Mouse (Mus musculus) fat pad, adult 2 months (tissue): ENCODE results near the gene Slc22a2.
A peak's percentile ranks its signal among the peaks of the same experiment; 100 is the strongest.
"Not testable (repeated sequence)": the region's sequence is repeated elsewhere in the genome, so short reads cannot be mapped to it uniquely, and the experiment has no call there.

Experiments
- DNase-seq: peaks from one replicate; pipeline ENCODE4 v3.0.0-alpha.2; 2011; ENCODE audit warnings: low read depth, low spot score; ENCODE audit errors: extremely low read depth

Slc22a2 gene

DNA sequence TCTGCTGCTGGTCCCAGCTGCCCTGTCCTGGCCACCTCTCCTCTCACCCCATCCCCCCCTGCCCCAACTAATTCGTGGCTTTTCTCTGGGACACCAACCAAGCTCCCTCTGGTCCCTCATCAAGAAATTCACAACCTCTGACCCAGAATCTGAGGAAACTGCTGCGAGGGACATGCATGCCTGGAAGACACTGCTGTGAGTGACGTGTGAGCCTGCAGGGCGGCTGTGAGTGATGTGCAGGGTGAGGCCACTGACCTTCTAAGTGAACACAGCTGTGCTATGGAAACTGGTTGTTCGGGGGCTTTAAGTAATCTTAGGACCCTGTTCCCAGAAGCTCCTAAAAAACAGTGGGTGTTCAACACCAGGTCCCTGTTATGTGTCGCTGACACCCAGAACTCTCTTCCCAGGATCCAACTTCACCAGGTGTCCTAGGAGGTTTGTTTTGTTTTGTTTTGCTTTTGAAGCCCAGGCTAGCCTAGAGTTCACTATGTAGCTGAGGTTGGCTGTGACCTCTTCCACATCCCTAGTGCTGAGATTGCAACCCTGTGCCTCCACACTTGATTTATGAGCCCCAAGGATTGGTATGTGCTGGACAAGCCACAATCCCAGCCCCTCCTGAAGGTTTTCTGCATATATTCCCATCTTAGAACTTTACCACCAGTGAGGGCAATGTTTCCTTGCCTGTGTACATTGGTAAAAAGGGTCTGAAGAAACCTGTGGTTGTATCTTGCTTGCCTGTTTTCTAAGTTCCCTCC, 47.2 kb downstream of the Slc22a2 start:
- DNase-seq: no peak

DNA sequence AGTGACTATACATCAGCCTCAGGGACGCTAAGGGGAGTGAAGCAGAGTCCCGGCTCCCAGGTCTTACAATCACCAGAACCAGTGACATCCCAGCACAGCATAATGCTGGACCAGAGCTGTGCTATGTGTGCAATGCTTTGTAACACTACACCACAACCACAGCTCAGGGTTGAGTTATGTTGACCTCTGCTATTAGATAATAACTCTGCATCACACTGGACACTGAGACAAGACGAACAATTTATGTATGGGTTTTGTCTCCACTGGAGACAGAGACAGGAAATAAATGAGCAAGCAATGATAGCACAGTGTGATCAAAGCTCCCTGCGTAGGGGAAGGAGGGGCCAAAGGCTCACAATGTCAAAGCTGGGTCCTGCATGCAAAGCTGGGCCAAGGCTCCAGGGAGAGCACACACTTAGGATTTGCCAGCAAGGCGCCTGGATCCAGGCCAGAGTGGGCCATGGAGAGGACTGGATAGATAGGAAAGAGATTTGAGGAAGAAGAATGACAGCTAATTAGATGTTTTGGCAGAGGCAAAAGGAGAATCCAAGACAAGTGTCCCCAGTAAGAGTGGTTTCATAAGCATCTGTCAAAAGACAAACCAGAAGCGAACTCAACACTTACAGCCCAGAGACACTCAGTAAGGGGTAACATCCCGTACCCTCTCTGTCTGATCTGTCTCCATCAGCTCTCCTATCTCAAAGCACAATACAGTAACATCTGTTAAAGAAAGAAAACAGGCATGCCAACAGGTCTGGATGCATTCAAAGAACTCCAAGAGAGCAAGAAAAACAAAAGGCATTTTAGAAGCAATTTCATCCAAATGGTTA, 48.1 kb downstream of the Slc22a2 start:
- no peak for DNase-seq

DNA sequence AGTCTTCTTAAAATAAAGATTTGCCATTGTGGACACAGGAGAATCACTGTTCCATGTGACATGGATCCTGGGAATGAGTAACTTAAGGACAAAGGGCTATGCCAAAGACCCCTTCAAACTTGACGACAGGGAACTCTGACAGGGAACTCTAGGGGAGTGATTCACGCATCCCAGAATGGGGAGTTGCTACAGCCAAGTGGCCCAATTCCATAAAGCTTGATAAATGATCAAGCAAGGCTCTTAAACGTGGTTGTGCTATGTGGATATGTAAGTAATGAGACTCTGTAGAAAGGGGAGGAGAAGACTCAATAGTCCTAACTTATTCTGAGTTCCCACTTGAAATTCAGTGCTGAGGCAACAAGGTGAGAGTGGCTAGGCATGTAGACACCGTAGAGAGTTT, 50.9 kb downstream of the Slc22a2 start:
- no peak for DNase-seq

DNA sequence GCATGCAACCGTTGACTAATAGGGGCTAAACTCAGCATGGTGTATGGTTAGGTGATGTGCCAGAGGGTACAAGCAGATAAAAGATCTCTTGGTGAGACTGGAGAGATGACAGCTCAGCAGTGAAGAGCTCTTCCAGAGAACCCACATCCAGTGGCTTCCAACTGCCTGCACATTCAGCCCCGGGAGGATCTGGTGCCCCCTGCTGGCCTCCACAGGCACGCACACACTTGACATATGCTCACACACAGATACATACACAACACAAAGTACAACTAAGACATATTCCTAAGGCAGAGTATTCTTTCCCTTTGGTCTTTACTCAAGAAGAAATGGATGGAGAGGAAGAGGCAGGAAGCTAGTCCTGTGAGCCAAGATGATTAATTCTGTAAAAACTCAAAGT, 55.7 kb downstream of the Slc22a2 start:
- DNase-seq: no peak

DNA sequence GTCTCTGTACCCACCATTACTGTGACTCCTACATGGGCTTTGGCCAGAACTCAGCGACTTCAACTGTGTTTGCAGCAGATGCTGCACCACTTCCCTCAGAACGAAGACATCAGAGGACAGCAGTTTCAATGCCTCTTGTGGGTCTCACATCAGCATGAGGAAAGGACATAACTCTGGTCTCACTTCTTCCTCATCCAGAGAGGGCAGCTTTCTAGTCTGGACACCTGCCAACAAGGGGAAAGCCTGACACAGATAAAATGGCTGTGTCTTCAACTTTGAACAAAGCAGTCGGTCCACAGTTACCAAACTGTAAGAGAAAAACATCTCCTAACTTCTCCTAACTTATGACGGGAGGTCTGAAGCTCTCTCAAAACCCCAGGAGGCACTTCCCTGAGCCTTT, 57.2 kb downstream of the Slc22a2 start:
- DNase-seq: no peak

DNA sequence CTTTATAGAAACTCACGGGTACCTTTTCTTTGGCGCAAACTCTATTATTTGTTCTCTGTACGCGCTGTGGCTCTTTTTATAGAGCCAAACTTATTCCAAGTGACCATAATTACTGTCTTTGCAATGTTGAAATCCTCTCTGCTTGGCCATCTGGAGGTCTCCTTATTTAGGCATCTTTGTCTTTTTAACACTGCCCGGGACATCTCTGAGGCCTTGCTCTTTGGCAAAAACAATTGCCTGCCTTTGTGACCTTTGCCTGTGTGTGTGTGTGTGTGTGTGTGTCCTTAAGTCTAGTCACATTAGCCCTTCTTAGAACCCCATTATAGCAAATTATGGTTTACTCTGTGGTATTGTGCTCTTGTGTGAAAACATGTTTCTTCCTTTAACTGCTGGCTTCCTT, 61.5 kb downstream of the Slc22a2 start:
- DNase-seq: no peak

DNA sequence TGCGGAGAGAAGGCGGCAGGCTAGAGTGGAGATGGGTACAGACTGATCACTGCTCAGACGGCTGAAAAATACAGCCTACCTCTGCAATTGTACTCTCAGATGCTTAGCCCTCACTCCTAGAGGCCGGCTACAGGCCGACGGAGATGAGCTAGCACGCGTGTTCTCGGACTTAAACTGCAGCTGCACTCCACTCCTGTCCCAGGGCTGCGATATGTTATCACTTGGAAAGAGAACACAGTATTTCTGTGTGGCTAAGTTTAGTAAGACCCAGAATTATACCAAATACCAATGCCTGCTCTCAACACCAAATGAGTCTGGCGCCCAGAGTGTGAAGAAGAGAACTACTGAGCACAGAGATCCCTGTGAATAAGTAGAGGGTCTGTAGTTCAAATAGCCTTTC, 68.7 kb downstream of the Slc22a2 start:
- DNase-seq: no peak

DNA sequence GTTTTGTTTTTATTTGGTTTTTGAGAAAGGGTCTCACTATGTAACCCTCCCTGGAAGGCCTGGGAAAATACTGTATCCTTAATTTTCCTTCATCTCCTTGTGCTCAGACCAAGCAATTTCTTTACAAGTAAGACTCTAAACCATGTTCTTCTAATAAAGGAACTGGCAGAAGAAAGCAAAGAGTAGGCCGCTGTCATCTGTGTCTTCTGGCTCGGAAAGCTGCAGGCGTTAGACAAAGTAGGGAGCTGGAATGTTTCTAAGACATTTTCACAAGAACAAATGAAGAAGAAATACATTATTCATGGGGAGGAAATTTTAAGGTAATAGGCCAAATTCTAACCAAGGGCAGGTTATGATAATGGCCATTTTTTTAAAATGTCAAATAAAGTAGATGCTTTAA, 70.1 kb downstream of the Slc22a2 start:
- DNase-seq: no peak

DNA sequence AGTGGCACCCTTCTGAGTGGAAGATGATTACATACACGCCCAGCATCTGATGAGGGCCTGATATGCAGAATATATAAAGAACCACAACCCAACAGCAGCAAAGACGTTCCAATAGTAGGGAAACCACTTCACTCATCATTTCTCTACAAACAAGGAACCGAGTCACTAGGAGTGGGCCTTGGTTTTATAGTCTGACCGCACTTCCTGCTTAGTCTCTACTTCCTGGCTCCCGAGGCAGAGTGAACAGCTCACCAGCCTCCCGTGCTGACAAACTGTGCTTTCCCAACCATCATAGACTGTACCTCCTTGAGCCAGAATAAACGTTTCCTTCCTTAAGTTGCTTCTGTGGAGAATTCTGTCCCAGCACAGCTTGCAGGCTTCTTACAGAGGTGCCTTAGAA, 71.9 kb downstream of the Slc22a2 start:
- no peak for DNase-seq

DNA sequence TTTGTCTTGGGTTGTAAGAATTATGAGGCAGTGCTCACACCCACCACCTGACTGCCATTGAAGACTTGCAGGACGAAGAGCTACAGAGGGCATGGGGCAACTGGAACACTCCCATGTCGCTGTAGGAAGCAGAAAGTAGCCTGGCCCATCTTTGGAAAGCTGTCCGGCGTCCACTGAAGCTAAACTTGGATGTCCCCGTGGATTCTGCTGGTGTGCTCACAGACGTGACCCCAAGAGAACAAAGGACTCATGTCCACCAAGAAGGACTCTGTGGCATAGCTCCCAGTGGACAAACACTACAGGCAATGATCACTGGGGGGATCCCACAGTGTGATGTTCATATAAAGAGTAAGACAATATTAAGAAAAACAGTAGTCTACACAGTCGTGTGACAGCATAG, 74.9 kb downstream of the Slc22a2 start:
- no peak for DNase-seq

DNA sequence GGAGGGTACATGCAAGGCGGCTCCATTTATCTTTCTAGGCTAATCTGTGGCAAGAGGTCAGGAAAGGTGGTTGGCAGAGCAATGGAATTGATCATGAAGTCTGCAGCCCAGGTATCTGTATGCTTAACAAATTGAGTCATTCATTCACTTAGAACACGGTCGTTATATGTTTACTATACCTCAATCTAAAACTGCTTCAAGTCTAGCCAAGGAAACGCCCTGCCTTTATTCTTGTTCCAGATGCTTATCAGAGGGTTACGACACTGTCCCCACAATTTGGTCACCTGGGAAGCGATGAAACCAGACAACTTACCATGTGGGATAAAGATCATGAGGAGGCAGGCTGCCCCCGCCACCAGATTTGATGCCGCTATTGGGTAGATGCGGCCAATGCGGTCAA, 75.3 kb downstream of the Slc22a2 start:
- no peak for DNase-seq

DNA sequence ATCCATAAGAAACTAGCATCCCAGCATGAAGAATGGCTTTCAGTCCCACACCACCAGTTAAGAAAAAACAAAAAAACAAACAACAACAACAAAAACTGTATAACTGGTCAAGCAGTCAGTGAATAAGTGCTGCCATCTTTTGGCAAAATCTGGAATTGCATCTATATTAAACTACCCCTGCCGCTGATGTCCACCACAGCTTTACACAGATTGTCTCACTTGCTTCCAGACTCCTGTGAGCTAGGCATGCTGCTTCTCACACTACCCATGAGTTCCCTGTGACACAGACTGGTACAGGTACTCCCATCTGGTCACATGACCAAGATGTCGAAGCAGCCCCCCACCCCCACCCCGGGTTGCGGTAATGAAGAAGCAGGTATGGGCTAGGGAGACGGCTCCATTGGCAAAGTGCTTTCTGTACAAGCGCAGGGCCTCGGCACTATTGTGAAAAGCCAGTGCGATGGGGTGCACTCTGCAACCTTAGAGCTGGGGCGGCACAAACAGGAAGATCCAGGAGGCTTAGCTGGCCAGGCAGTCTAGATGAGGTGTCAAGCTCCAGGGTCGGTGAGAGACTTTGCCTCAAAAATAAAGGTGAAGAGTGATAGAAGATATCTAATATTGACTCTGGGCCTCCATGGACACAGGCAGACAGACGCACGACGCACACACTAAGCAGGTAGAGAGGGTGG, 76.8 kb downstream of the Slc22a2 start:
- DNase-seq: no peak

DNA sequence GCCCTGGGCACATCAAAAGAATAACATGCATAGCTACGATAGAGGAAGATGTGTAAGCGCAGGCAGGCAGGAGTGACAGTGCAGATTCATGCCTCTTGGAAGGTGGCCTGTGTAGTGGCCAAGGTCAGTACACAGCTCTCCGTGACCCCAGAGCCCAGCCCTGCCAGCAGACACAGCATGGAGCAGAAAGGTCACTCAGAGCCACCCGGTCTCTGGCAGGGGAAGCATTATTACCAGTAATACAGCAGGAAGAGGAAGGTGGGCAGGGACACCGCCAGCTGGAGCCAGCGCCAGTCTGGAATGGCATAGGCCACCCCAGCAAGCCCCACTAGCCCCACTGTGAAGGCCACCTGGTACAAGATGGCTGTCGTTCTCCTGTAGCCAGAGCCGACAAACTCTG, 80.2 kb downstream of the Slc22a2 start:
- no peak for DNase-seq

DNA sequence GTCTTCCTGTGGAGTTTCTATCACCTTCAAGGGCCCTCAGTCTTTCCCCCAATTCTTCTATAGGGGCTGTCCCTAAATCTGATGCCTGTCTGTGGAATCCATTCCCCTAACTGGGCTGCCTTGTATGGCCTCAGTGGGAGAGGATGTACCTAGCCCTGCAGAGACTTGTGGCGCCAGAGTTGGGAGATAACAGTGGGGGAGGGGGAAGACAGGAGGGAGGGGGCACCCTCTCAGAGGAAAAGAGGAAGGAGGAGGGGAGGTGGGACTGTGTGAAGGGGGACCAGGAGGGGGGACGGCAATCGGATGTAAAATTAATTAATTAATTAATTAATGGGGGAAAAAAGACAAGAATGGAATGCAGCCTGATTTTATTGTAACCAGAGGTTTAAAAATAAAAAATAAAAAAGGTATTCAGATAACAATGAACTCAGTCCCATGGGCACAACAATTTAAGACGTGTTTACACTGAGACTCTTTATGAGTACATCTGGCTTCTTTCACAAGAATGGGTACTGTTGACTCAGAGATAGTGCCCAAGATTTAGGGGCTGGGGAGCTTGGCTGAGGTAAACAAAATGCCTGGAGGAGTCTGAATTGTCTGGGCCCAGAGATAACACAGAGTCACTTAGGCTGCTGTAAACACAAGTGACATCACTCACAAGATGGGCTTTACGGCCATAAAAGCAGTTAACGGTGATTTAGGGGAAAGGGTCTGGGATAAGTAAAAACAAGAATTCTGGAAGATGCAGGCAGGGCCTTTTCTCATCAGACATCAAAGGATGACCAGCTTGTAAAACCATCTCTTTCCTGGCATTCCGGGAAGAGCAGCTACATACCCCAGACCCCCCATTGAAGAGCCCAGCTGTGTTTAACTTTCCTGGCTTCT, 84.8 kb downstream of the Slc22a2 start:
- DNase-seq: no peak

DNA sequence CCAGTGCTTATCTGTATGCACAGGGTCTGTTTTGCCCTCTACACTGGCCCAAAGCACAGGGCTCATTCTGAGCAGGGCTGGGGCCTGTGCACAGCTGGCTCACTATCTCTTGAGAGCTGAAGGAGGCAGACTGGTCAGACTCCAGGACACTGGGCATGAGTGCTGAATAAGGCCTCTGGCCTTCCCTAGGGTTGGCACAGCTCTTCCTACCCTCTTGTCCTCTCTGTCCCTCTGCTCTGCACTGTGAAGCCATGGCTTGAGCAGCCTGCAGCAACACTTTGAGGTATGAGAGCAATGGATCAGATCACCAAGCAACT, 85.4 kb downstream of the Slc22a2 start:
- DNase-seq: no peak

DNA sequence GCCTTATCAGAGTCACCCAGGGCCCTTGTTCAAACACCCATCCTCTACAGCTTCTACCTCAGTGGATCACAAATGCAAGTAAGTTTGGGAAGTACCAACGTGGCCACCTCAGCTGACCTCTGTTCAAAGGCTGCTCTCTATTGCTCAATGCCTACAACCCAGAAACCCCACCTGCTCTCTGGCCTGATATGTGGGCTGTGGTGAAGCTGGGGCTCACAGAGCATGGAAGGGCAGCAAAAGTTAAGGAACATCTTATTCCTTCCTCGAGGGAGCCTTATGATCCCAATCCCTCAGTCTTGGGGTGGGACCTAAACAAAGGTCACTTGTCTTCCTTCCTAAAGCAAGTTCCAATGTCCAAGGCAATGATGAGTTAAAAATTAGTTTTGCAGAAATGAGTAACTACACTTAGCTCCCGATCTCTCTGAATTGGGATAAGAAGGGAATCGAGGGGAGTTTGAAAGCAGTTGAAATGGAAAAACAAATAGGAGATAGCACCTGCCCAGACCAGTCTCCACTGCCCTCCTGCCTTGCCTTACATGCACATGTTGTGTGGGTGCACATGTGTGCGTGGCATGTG, 87.2 kb downstream of the Slc22a2 start:
- no peak for DNase-seq

DNA sequence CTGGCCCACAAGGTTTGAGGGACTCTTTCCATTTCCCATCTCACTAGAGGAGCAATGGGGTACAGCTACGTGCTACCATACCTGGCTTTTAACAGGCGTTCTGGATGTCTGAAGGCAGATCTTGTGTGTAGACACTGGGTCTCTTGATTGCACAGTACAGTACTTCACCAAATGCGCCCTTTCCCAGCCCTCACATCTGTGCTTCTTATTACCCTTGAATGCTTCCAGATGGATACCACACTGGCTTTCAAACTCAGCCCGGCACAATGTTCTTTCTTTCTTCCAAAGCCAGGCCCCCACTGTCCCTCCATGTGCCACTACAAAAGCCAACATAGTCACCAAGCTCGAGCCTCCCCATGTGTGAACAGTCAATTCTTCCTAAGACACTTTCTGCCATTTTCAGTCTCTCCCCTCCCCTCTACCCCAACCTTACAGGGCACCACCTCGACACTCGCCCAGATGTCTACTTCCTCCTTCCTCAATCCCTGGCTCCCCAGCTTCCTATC, 88.4 kb downstream of the Slc22a2 start:
- DNase-seq: no peak

DNA sequence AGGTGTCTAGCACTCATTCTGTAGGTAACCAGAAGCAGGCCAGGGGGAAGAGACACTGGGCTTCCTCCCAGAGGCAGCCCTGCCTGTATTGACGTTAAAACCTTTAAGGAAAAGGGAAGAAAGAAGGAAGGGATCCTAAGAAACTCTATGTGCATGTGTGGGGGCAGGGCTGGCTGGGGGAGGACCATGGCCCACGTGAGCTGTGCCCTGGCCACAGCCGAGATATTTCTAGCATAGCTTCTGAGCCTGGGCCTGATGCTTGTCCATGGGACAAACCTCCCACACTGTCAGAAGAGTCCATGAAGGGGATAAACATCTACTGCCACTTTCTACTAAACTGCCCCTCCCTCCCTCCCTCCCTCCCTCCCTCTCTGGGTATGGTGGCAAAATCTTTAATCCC, 89.9 kb downstream of the Slc22a2 start:
- DNase-seq: no peak

DNA sequence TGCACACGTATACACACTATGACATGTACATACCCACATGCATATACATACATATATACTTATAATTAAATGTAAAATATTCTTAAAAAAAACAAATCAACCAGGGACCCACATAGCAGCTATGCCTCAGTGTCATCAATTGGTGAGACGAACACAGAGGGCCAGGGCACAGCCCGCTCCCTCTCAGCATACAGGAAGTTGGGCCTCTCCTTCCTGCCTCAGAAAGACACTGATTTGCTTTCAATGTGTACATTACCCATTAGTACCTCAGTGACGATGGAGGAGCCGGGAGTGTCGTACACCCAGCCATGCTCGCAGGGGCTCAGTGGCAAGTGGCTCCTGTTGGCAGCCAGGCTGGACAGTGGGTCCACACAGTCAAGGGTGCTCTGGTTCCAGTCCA, 91.0 kb downstream of the Slc22a2 start:
- DNase-seq: not testable (repeated sequence)

DNA sequence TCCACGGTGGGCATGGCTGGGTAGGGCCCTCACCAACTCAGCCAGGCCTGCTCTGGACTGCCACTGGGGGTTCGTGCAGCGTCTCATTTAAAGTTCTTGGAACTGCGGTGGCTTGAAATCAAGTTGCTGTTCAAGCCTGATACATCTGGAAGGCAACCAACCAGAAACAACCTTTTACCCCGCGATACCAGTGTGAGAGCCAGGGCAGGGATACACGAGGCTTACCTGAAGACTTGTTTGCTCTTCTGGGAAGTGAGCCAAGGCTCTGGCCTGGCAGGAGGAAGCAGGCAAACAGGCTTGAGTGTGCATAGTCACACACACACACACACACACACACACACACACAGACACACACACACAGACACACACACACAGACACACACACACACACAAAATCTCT, 91.7 kb downstream of the Slc22a2 start, which contains the start of gene Slc22a1:
Gene Slc22a1, minus strand, starts transcription at position 184 of the 400 bp plus-strand sequence.
- DNase-seq: peak; percentile 59
